Mouse (Mus musculus): Measurements from ENCODE around the gene Lrp4. TPM values are rescaled to one million over a fixed set of nuclear protein-coding genes. Genes with fewer than 3 reads are reported as not detected.
"Not testable (repeated sequence)": the region's sequence is repeated elsewhere in the genome, so short reads cannot be mapped to it uniquely, and the experiment has no call there.

The Lrp4 gene
- polyA plus RNA-seq, 1 experiment from 2014 or later = 11.4 TPM

GRCm38 (mm10) chr2:91467613-91468012 lies 10.3 kb downstream of the Lrp4 start:
- Histone ChIP-seq H3K4me2 (no peak overlapping the region; the same call in 1 of the 2 replicates), H3K27me3 (no peaks in the 10 kb centered on the region), H3K9ac (no peak overlapping the region), H3K4me3 (no peak overlapping the region), H3K9me3 (no peaks in the 10 kb centered on the region), H3K27ac (peak overlapping the region; percentile 46), H3K36me3 (peaks cover 9% of the 10 kb centered on the region), H3K4me1 (peaks cover 27% of the 10 kb centered on the region)
- ATAC-seq (ENCODE audit: borderline replicate concordance, extremely low read depth, low FRiP score, low TSS enrichment) = no peak
- 43% methylated on average over 8 of the region's 8 CpGs for WGBS

GRCm38 (mm10) chr2:91470055-91470647 lies 12.8 kb downstream of the Lrp4 start:
- ATAC-seq (ENCODE audit: borderline replicate concordance, extremely low read depth, low FRiP score, low TSS enrichment) = no peak
- 52% methylated on average over 7 of the region's 7 CpGs for WGBS
- H3K9me3 ChIP-seq = no peaks in the 10 kb centered on the region
- no peak overlapping the region for H3K4me3 ChIP-seq
- no peak overlapping the region for H3K9ac ChIP-seq
- H3K27me3 ChIP-seq = no peaks in the 10 kb centered on the region
- H3K27ac ChIP-seq = no peak overlapping the region
- H3K4me2 ChIP-seq = no peak overlapping the region
- peaks cover 32% of the 10 kb centered on the region for H3K36me3 ChIP-seq
- peaks cover 25% of the 10 kb centered on the region for H3K4me1 ChIP-seq

DNA sequence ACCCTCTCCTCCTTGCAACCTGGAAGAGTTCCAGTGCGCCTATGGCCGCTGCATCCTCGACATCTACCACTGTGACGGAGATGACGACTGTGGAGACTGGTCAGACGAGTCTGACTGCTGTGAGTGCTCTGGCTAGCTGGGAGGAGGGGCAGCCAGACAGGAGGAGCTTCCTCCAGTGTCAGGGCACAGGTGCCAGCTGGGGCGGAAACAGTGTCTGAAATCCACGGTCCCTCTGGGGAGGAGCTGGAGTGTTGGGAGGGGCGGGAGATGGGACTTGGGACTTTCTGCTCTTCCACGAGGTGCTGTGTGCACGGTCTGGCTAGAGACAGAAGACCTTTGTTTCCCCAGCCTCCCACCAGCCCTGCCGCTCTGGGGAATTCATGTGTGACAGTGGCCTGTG lies 17.0 kb downstream of the Lrp4 start:
- Histone ChIP-seq H3K4me1 (peaks cover 11% of the 10 kb centered on the region), H3K4me3 (no peak overlapping the region), H3K27ac (peak overlapping the region; percentile 18; the same call in 1 of the 2 replicates), H3K27me3 (no peaks in the 10 kb centered on the region), H3K9me3 (no peaks in the 10 kb centered on the region), H3K36me3 (peaks cover 73% of the 10 kb centered on the region), H3K4me2 (no peak overlapping the region), H3K9ac (no peak overlapping the region)
- 47% methylated on average over 12 of the region's 12 CpGs for WGBS
- peak; percentile 79 for ATAC-seq (ENCODE audit: borderline replicate concordance, extremely low read depth, low FRiP score, low TSS enrichment)

DNA sequence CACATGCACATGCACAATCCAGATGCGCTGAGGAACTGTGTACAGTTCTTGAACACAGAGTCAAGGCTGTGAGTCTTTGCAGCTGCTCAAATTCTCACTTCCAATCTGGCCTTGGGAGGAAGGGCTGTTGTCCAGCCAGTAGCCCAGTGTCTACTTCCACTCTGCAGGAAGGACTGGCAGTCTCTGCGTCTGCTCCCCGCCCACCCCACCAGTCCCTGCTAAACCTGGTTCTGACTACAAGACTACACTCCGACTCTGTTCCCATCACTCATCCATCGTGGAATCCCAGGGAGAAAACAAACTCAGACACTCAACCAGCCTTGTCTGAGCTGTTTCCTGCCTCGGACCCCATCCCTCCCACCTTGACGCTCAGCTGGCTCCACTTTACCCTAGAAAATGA lies 18.5 kb downstream of the Lrp4 start:
- 62% methylated on average over 7 of the region's 7 CpGs for WGBS
- ATAC-seq (ENCODE audit: borderline replicate concordance, extremely low read depth, low FRiP score, low TSS enrichment) = no peak

GRCm38 (mm10) chr2:91476251-91476661 lies 18.9 kb downstream of the Lrp4 start:
- peaks cover 88% of the 10 kb centered on the region for H3K36me3 ChIP-seq
- ATAC-seq (ENCODE audit: borderline replicate concordance, extremely low read depth, low FRiP score, low TSS enrichment) = no peak
- H3K9me3 ChIP-seq = no peaks in the 10 kb centered on the region
- no peak overlapping the region for H3K9ac ChIP-seq
- WGBS = 67% methylated on average over 17 of the region's 17 CpGs
- H3K4me3 ChIP-seq = no peak overlapping the region
- no peaks in the 10 kb centered on the region for H3K27me3 ChIP-seq
- H3K27ac ChIP-seq = no peak overlapping the region
- peaks cover 11% of the 10 kb centered on the region for H3K4me1 ChIP-seq
- H3K4me2 ChIP-seq = no peak overlapping the region

More for the DNA sequence above, 18.5 kb downstream of the Lrp4 start:
- Histone ChIP-seq H3K27me3 (no peaks in the 10 kb centered on the region), H3K4me3 (no peak overlapping the region), H3K4me1 (peaks cover 11% of the 10 kb centered on the region), H3K36me3 (peaks cover 86% of the 10 kb centered on the region), H3K4me2 (no peak overlapping the region), H3K9ac (no peak overlapping the region), H3K9me3 (no peaks in the 10 kb centered on the region), H3K27ac (no peak overlapping the region)

DNA sequence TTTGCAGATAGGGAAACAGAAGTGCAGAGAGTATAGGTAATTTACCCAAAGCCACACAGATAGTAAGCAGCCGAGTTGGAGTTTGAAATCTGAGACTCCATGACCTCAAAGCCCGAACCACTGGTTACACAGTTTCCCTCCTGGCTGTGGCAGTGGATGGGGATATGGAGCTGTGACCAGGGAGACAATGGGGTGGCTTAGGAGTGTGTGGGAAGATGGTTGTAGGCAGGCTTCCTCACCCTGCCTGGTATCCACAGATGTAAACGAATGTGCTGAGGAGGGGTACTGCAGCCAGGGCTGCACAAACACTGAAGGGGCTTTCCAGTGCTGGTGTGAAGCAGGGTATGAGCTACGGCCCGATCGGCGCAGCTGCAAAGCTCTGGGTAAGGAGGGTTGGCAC lies 19.5 kb downstream of the Lrp4 start:
- WGBS = 68% methylated on average over 7 of the region's 7 CpGs
- H3K9ac ChIP-seq = no peak overlapping the region
- no peaks in the 10 kb centered on the region for H3K27me3 ChIP-seq
- H3K27ac ChIP-seq = no peak overlapping the region
- H3K4me2 ChIP-seq = no peak overlapping the region
- H3K9me3 ChIP-seq = no peaks in the 10 kb centered on the region
- peaks cover 93% of the 10 kb centered on the region for H3K36me3 ChIP-seq
- no peak overlapping the region for H3K4me3 ChIP-seq
- ATAC-seq (ENCODE audit: borderline replicate concordance, extremely low read depth, low FRiP score, low TSS enrichment) = no peak
- peaks cover 11% of the 10 kb centered on the region for H3K4me1 ChIP-seq

DNA sequence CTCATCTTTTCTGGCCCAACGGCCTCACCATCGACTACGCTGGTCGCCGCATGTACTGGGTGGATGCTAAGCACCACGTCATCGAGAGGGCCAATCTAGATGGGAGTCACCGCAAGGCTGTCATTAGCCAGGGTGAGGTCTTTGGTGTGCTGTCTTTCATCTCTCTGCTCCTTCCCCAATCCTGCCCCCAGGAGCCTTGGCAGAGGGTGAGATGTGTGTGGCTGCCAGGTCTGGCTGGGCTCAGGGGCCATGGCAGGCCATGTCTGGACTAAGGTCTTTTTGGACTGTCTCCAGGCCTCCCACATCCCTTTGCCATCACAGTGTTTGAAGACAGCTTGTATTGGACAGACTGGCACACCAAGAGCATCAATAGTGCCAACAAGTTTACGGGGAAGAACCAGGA lies 23.1 kb downstream of the Lrp4 start:
- no peaks in the 10 kb centered on the region for H3K4me1 ChIP-seq
- no peak for ATAC-seq (ENCODE audit: borderline replicate concordance, extremely low read depth, low FRiP score, low TSS enrichment)
- H3K27me3 ChIP-seq = no peaks in the 10 kb centered on the region
- H3K4me2 ChIP-seq = no peak overlapping the region
- no peak overlapping the region for H3K4me3 ChIP-seq
- peaks cover 89% of the 10 kb centered on the region for H3K36me3 ChIP-seq
- no peaks in the 10 kb centered on the region for H3K9me3 ChIP-seq
- 92% methylated on average over 9 of the region's 9 CpGs for WGBS
- no peak overlapping the region for H3K27ac ChIP-seq
- no peak overlapping the region for H3K9ac ChIP-seq

GRCm38 (mm10) chr2:91480805-91481514 lies 23.6 kb downstream of the Lrp4 start:
- no peaks in the 10 kb centered on the region for H3K9me3 ChIP-seq
- 55% methylated on average over 6 of the region's 6 CpGs for WGBS
- no peaks in the 10 kb centered on the region for H3K4me1 ChIP-seq
- peaks cover 89% of the 10 kb centered on the region for H3K36me3 ChIP-seq
- H3K27me3 ChIP-seq = no peaks in the 10 kb centered on the region
- no peak overlapping the region for H3K4me2 ChIP-seq
- no peak overlapping the region for H3K9ac ChIP-seq
- ATAC-seq (ENCODE audit: borderline replicate concordance, extremely low read depth, low FRiP score, low TSS enrichment) = no peak
- H3K27ac ChIP-seq = no peak overlapping the region
- no peak overlapping the region for H3K4me3 ChIP-seq

DNA sequence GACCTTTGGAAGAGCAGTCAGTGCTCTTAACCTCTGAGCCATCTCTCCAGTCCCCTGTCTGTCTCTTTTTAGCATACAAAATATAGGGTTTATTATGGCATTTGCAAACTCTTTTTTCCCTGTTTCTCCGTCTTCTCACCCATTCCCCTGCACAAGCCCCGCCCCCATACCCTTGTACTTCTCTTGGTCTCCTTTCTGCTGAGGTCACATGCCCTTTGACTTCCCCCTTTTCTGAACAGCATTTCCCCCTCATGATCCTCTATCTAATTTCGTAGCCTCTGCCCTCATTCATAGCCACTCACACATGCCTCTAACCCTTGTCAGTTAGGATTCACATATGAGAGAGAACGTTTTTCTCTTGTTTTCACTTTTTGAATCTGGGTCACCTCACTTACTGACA lies 27.4 kb downstream of the Lrp4 start:
- no peak for ATAC-seq (ENCODE audit: borderline replicate concordance, extremely low read depth, low FRiP score, low TSS enrichment)
- H3K27ac ChIP-seq = no peak overlapping the region
- no peaks in the 10 kb centered on the region for H3K27me3 ChIP-seq
- no peak overlapping the region for H3K9ac ChIP-seq
- H3K4me2 ChIP-seq = no peak overlapping the region
- H3K4me3 ChIP-seq = no peak overlapping the region
- 80% methylated on average over 4 of the region's 4 CpGs for WGBS
- no peaks in the 10 kb centered on the region for H3K9me3 ChIP-seq
- peaks cover 85% of the 10 kb centered on the region for H3K36me3 ChIP-seq
- no peaks in the 10 kb centered on the region for H3K4me1 ChIP-seq

DNA sequence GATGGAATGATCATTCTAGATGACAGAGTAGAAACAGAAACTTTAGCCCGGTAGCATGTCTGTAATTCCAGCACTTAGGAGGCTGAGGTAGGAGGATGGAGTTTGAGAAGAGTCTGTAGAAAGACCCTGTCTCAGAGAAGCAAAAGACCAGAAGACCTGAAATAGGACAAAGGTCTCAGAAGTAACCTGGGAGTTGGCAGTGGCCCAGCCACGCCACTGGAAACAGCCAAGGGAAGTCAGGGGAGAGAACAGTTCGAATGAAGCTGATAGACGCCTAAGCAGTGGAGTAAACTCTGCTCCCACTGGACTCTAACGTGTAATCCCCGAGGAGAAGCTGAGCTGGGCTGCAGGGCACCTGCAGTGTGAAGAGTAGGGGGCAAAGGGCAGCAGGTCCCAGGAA lies 27.9 kb downstream of the Lrp4 start:
- H3K4me2 ChIP-seq = no peak overlapping the region
- no peaks in the 10 kb centered on the region for H3K27me3 ChIP-seq
- no peaks in the 10 kb centered on the region for H3K4me1 ChIP-seq
- no peak overlapping the region for H3K9ac ChIP-seq
- 85% methylated on average over 6 of the region's 6 CpGs for WGBS
- H3K9me3 ChIP-seq = no peaks in the 10 kb centered on the region
- H3K36me3 ChIP-seq = peaks cover 85% of the 10 kb centered on the region
- H3K4me3 ChIP-seq = no peak overlapping the region
- no peak for ATAC-seq (ENCODE audit: borderline replicate concordance, extremely low read depth, low FRiP score, low TSS enrichment)
- no peak overlapping the region for H3K27ac ChIP-seq

GRCm38 (mm10) chr2:91487295-91487694 lies 30.0 kb downstream of the Lrp4 start:
- H3K36me3 ChIP-seq = peaks cover 87% of the 10 kb centered on the region
- H3K9ac ChIP-seq; H3K27me3 ChIP-seq; ATAC-seq (ENCODE audit: borderline replicate concordance, extremely low read depth, low FRiP score, low TSS enrichment); H3K9me3 ChIP-seq; H3K27ac ChIP-seq; H3K4me3 ChIP-seq; H3K4me2 ChIP-seq; H3K4me1 ChIP-seq: not testable (repeated sequence)
- 43% methylated on average over 3 of the region's 3 CpGs for WGBS

DNA sequence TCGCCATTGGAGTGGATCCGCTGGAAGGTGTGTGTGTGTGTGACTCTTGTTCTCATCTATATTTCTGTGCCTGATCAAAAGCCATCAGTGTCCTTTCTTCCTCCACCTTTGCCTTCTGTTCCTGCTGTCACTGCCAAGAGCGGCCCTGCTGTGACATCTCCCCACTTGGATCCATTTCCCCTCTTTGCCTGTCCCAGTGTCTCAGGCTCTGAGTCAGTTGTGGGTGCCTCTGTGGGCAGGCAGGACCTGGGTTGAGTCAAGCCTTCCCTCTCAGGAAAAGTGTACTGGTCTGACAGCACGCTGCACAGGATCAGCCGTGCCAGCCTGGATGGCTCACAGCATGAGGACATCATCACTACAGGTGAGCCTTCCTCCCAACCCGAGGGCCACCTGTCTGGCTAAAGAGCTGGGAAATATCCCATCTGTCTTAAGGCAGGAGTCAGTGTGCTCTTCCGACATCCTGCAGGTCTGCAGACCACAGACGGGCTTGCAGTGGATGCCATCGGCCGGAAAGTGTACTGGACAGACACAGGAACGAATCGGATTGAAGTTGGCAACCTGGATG lies 34.8 kb downstream of the Lrp4 start:
- H3K4me2 ChIP-seq = no peak overlapping the region
- H3K36me3 ChIP-seq = peaks cover 85% of the 10 kb centered on the region
- ATAC-seq (ENCODE audit: borderline replicate concordance, extremely low read depth, low FRiP score, low TSS enrichment) = no peak

More for the DNA sequence above, 34.8 kb downstream of the Lrp4 start:
- Histone ChIP-seq H3K4me1 (no peaks in the 10 kb centered on the region), H3K9ac (no peak overlapping the region), H3K9me3 (no peaks in the 10 kb centered on the region), H3K27me3 (no peaks in the 10 kb centered on the region), H3K4me3 (no peak overlapping the region), H3K27ac (no peak overlapping the region)
- 91% methylated on average over 12 of the region's 12 CpGs for WGBS
